Mouse (Mus musculus) kidney, embryonic 16.5 days (tissue): ENCODE data around the gene Bola3. TPM values are rescaled to one million over a fixed set of nuclear protein-coding genes. Genes with fewer than 3 reads are reported as not detected.

ENCODE experiments used
- microRNA-seq: library from miRNA; unstranded; fragments of <30 nt; microRNA quantifications from one replicate; pipeline ENCODE4, GENCODE M21; 2016
- polyA plus RNA-seq: library from polyadenylated mRNA; unstranded; fragments of >200 nt; fragmentation: Nextera tagmentation; extraction: Ambion mirVana; gene quantifications from 2 replicates; pipeline ENCODE4 v1.2.1, GENCODE M21; 2015

Bola3 gene
- polyA plus RNA-seq, 1 experiment from 2014 or later: 142 TPM

Small RNAs within 50 kb of the gene (microRNA-seq; reads per million reads assigned to microRNA genes)
- not detected for gene Mir6374

Other genes with a start within 250 kb of the Bola3 start
- 3.5 and 3.9 TPM in 2 replicates for gene Ccdc142, start 247.5 kb upstream of the Bola3 start, polyA plus RNA-seq
- gene Gm42688, start 247.5 kb upstream of the Bola3 start, polyA plus RNA-seq: 2.8 and 3.3 TPM in 2 replicates
- gene Mrpl53, start 240.1 kb upstream of the Bola3 start, polyA plus RNA-seq: 131 and 143 TPM in 2 replicates
- gene Mogs, start 233.7 kb upstream of the Bola3 start, polyA plus RNA-seq: 10.6 and 34.9 TPM in 2 replicates
- gene Wbp1, start 227.6 kb upstream of the Bola3 start, polyA plus RNA-seq: 159 and 160 TPM in 2 replicates
- gene Ino80b, start 223.7 kb upstream of the Bola3 start, polyA plus RNA-seq: 14.2 TPM in 2 replicates
- gene Rtkn, start 213.7 kb upstream of the Bola3 start, polyA plus RNA-seq: 43.0 and 43.9 TPM in 2 replicates
- 7.7 and 8.0 TPM in 2 replicates for gene Wdr54, start 192.8 kb upstream of the Bola3 start, polyA plus RNA-seq
- gene 1700003E16Rik, start 192.7 kb upstream of the Bola3 start, polyA plus RNA-seq: 2.6 and 2.8 TPM in 2 replicates
- gene Dctn1, start 183.2 kb upstream of the Bola3 start, polyA plus RNA-seq: 97.7 and 101 TPM in 2 replicates
- gene Slc4a5, start 129.3 kb upstream of the Bola3 start, polyA plus RNA-seq: 0.72 and 0.91 TPM in 2 replicates
- 38.5 and 40.5 TPM in 2 replicates for gene Mthfd2, start 23.2 kb upstream of the Bola3 start, polyA plus RNA-seq
- 70.0 and 73.8 TPM in 2 replicates for gene Mob1a, start 23.1 kb upstream of the Bola3 start, polyA plus RNA-seq
- 48.9 and 65.3 TPM in 2 replicates for gene Tet3, start 109.9 kb downstream of the Bola3 start, polyA plus RNA-seq
- 85.8 and 95.8 TPM in 2 replicates for gene Dguok, start 157.8 kb downstream of the Bola3 start, polyA plus RNA-seq
- 21.2 and 182 TPM in 2 replicates for gene Actg2, start 187.1 kb downstream of the Bola3 start, polyA plus RNA-seq
- 28.5 and 29.4 TPM in 2 replicates for gene Stambp, start 223.6 kb downstream of the Bola3 start, polyA plus RNA-seq